Mouse (Mus musculus): ENCODE measurements around the gene Dnajb14. TPM values are rescaled to one million over a fixed set of nuclear protein-coding genes. Genes with fewer than 3 reads are reported as not detected.
"Not testable (repeated sequence)": the region's sequence is repeated elsewhere in the genome, so short reads cannot be mapped to it uniquely, and the experiment has no call there.

The Dnajb14 gene
- total RNA-seq, 2 experiments from 2014 or later = 13.0 to 14.4 TPM

- DNase-seq (ENCODE audit: low spot score in 2 of 2) = no peak
Measured at GRCm38 (mm10) chr3:137863330-137864123, 3.9 kb upstream of the Dnajb14 start.

GRCm38 (mm10) chr3:137864124-137864987, 3.1 kb upstream of the Dnajb14 start, which contains the start of gene H2afz:
Gene H2afz, plus strand, starts transcription at chr3:137864487.
- peak; percentile 97 to 98 for DNase-seq (ENCODE audit: low spot score in 2 of 2)

GRCm38 (mm10) chr3:137864988-137865982, 2.2 kb upstream of the Dnajb14 start:
- DNase-seq (ENCODE audit: low spot score in 2 of 2) = peak; percentile 76 to 89

GRCm38 (mm10) chr3:137867133-137867436, 390 bp upstream of the Dnajb14 start:
- no peak for DNase-seq (ENCODE audit: low spot score in 2 of 2)

GRCm38 (mm10) chr3:137868094-137868913, 829 bp downstream of the Dnajb14 start:
- no peak for DNase-seq (ENCODE audit: low spot score in 2 of 2)

- no peak for DNase-seq (ENCODE audit: low spot score in 2 of 2)
Measured at GRCm38 (mm10) chr3:137869395-137869794, 1.9 kb downstream of the Dnajb14 start.

GRCm38 (mm10) chr3:137879313-137879712, 11.8 kb downstream of the Dnajb14 start:
- DNase-seq (ENCODE audit: low spot score in 2 of 2) = no peak

- DNase-seq (ENCODE audit: low spot score in 2 of 2) = no peak
Measured at GRCm38 (mm10) chr3:137880109-137880748, 12.8 kb downstream of the Dnajb14 start.

- DNase-seq (ENCODE audit: low spot score in 2 of 2) = no peak
Measured at GRCm38 (mm10) chr3:137881093-137881492, 13.6 kb downstream of the Dnajb14 start.

- no peak for DNase-seq (ENCODE audit: low spot score in 2 of 2)
Measured at GRCm38 (mm10) chr3:137887961-137888360, 20.5 kb downstream of the Dnajb14 start.

GRCm38 (mm10) chr3:137891089-137891488, 23.6 kb downstream of the Dnajb14 start:
- no peak for DNase-seq (ENCODE audit: low spot score in 2 of 2)

GRCm38 (mm10) chr3:137892118-137892517, 24.6 kb downstream of the Dnajb14 start:
- no peak for DNase-seq (ENCODE audit: low spot score in 2 of 2)

GRCm38 (mm10) chr3:137893789-137894188, 26.3 kb downstream of the Dnajb14 start:
- no peak for DNase-seq (ENCODE audit: low spot score in 2 of 2)

- no peak for DNase-seq (ENCODE audit: low spot score in 2 of 2)
Measured at GRCm38 (mm10) chr3:137895196-137895595, 27.7 kb downstream of the Dnajb14 start.

GRCm38 (mm10) chr3:137896386-137896785, 28.9 kb downstream of the Dnajb14 start:
- no peak for DNase-seq (ENCODE audit: low spot score in 2 of 2)

GRCm38 (mm10) chr3:137896867-137897266, 29.4 kb downstream of the Dnajb14 start:
- no peak for DNase-seq (ENCODE audit: low spot score in 2 of 2)

GRCm38 (mm10) chr3:137897685-137898084, 30.2 kb downstream of the Dnajb14 start:
- DNase-seq (ENCODE audit: low spot score in 2 of 2) = no peak

GRCm38 (mm10) chr3:137900149-137900548, 32.7 kb downstream of the Dnajb14 start:
- DNase-seq (ENCODE audit: low spot score in 2 of 2) = no peak

- no peak for DNase-seq (ENCODE audit: low spot score in 2 of 2)
Measured at GRCm38 (mm10) chr3:137913093-137913492, 45.6 kb downstream of the Dnajb14 start.

- not testable (repeated sequence) for DNase-seq (ENCODE audit: low spot score in 2 of 2)
Measured at GRCm38 (mm10) chr3:137914567-137914966, 47.1 kb downstream of the Dnajb14 start.
